Comparison of ENCODE assay signal across 10 mouse cellular contexts in the genomic region with DNA sequence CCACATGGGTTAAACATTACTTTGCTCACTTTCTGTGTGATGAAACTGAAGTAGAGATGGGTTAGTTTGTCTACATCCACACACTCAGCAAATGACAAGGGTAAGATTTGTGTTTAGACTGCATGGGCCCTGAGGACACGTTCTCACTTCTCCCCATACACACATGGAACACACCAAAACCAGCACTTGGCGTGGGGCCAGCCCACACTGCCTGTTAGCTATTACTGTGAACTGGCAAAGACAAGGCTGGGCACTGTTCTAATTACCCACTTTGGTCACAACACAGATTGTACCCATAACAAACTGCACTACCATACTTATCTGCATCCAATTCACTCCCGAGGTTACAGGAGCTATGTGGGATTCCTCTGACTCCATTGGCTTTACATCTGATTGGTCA.
"Had no signal": no experiment of that assay in that cellular context is flagged by ENCODE, and none has a peak within 500 bp of the region (broad histone marks: within the 10 kb centered on the region; RNA-seq: fewer than 3 reads in every experiment).

No protein-coding gene starts in this region.

- H3K36me3 ChIP-seq: limb, embryonic 15.5 days; midbrain, embryonic 13.5 days; neural tube, embryonic 15.5 days had no signal

- H3K9me3 ChIP-seq: limb, embryonic 15.5 days; midbrain, embryonic 13.5 days; neural tube, embryonic 15.5 days had no signal

- H3K4me2 ChIP-seq: limb, embryonic 15.5 days; midbrain, embryonic 13.5 days; neural tube, embryonic 15.5 days had no signal

- H3K4me3 ChIP-seq: limb, embryonic 15.5 days; midbrain, embryonic 13.5 days; myocyte; neural tube, embryonic 15.5 days had no signal

- H3K4me1 ChIP-seq: limb, embryonic 15.5 days; midbrain, embryonic 13.5 days; neural tube, embryonic 15.5 days had no signal

- H3K27me3 ChIP-seq: limb, embryonic 15.5 days; midbrain, embryonic 13.5 days; neural tube, embryonic 15.5 days had no signal

- H3K9ac ChIP-seq: limb, embryonic 15.5 days; liver, embryonic 14.5 days; midbrain, embryonic 13.5 days; neural tube, embryonic 15.5 days had no signal

- DNase-seq: kidney, adult 11 months; kidney, postnatal 10 days; lung, adult 18-20 months; thymus, adult 18-20 months; thymus, postnatal 14 days had no signal

- ATAC-seq: midbrain, embryonic 13.5 days had no signal

- H3K27ac ChIP-seq: limb, embryonic 15.5 days; liver, embryonic 14.5 days; midbrain, embryonic 13.5 days; neural tube, embryonic 15.5 days had no signal
